Mouse (Mus musculus): ENCODE measurements around the gene A830031A19Rik. TPM values are rescaled to one million over a fixed set of nuclear protein-coding genes. Genes with fewer than 3 reads are reported as not detected.

The A830031A19Rik gene
- polyA plus RNA-seq, 1 experiment from 2014 or later = not detected

- H3K4me1 ChIP-seq (replicated peaks) = peaks cover 8% of the 10 kb centered on the region; the same call in 1 of the 2 replicates
- no peak overlapping the region for H3K9ac ChIP-seq
- H3K9me3 ChIP-seq = no peaks in the 10 kb centered on the region
- no peak overlapping the region for H3K4me2 ChIP-seq
- H3K36me3 ChIP-seq = no peaks in the 10 kb centered on the region
- no peak overlapping the region for H3K27ac ChIP-seq (replicated peaks)
- WGBS = 89% methylated on average over 1 of the region's 1 CpGs
- H3K4me3 ChIP-seq = no peak overlapping the region
- ATAC-seq (ENCODE audit: low read depth) = no peak
- no peaks in the 10 kb centered on the region for H3K27me3 ChIP-seq
Measured at GRCm38 (mm10) chr11:24020760-24021159, 54.1 kb downstream of the A830031A19Rik start.

DNA sequence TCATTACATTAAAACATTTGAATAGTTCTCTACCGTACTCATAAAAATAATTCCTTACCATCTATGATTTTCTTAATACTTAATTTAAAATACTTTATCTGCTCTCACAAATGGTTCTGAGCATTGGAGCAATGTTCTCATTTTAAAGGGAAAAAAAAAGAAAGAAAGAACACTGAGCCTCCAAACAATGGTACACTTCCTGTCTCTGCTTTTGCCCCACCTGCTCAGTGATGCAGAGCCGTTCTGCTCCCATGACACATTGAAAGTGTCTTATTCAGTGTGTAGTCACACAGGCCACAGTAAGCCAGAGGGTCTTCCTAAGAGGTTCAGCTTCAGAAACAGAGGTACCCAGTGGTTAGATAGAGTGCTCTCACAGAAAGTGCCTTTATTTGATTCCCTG, 56.1 kb downstream of the A830031A19Rik start:
- H3K27ac ChIP-seq (replicated peaks) = no peak overlapping the region
- H3K9ac ChIP-seq = no peak overlapping the region
- 81% methylated on average over 2 of the region's 2 CpGs for WGBS
- H3K4me1 ChIP-seq (replicated peaks) = peaks cover 19% of the 10 kb centered on the region
- ATAC-seq (ENCODE audit: low read depth) = no peak
- no peak overlapping the region for H3K4me3 ChIP-seq
- no peaks in the 10 kb centered on the region for H3K27me3 ChIP-seq
- H3K36me3 ChIP-seq = no peaks in the 10 kb centered on the region
- no peaks in the 10 kb centered on the region for H3K9me3 ChIP-seq
- no peak overlapping the region for H3K4me2 ChIP-seq

DNA sequence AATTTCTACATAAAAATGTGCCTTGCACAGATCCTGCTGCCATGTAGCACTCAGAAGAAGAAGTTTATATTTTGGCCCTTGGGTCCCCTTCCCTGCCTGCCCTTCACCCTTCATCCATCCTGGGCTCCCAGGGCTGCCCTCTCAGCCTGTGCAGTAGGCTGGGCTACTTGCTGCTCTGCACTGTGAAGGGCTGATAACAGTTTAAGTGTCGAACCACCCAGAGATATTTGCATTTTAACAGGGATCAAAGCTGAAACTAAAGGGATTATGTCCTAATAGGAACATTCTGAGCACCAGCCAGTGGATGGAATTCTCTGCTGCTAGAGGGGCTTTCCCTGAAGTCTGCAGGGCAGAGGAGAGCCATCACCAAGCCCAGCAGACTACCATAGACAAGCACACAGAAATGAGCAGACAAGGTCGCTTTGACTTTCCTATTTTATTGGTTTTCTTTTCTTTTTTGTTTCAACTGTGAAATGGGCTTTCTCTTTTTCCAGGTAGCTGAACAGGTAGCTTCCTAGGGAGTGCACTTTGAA, 58.1 kb downstream of the A830031A19Rik start:
- Histone ChIP-seq H3K4me2 (no peak overlapping the region), H3K9ac (no peak overlapping the region), H3K4me1 (replicated peaks) (peaks cover 19% of the 10 kb centered on the region), H3K27ac (replicated peaks) (no peak overlapping the region), H3K4me3 (no peak overlapping the region), H3K27me3 (no peaks in the 10 kb centered on the region), H3K36me3 (no peaks in the 10 kb centered on the region), H3K9me3 (no peaks in the 10 kb centered on the region)
- WGBS = 32% methylated on average over 2 of the region's 2 CpGs
- ATAC-seq (ENCODE audit: low read depth) = no peak

GRCm38 (mm10) chr11:24016049-24016448, 58.8 kb downstream of the A830031A19Rik start:
- ATAC-seq (ENCODE audit: low read depth) = 0 out of 2 replicates have a peak, but pooled peaks have one; percentile 55
- WGBS = 38% methylated on average over 3 of the region's 3 CpGs
- Histone ChIP-seq H3K27ac (replicated peaks) (no peak overlapping the region), H3K4me1 (replicated peaks) (peaks cover 19% of the 10 kb centered on the region), H3K27me3 (no peaks in the 10 kb centered on the region), H3K36me3 (no peaks in the 10 kb centered on the region), H3K4me2 (no peak overlapping the region), H3K9me3 (no peaks in the 10 kb centered on the region), H3K4me3 (no peak overlapping the region), H3K9ac (no peak overlapping the region)

- no peaks in the 10 kb centered on the region for H3K36me3 ChIP-seq
- no peak overlapping the region for H3K4me3 ChIP-seq
- ATAC-seq (ENCODE audit: low read depth) = peak; percentile 45; the same call in 1 of the 2 replicates
- H3K27ac ChIP-seq (replicated peaks) = no peak overlapping the region
- no peaks in the 10 kb centered on the region for H3K27me3 ChIP-seq
- 68% methylated on average over 5 of the region's 5 CpGs for WGBS
- no peaks in the 10 kb centered on the region for H3K9me3 ChIP-seq
- H3K4me2 ChIP-seq = no peak overlapping the region
- H3K9ac ChIP-seq = no peak overlapping the region
- peaks cover 19% of the 10 kb centered on the region for H3K4me1 ChIP-seq (replicated peaks)
Measured at GRCm38 (mm10) chr11:24014642-24015041, 60.2 kb downstream of the A830031A19Rik start.

GRCm38 (mm10) chr11:24012301-24012700, 62.6 kb downstream of the A830031A19Rik start:
- Histone ChIP-seq H3K27ac (replicated peaks) (no peak overlapping the region), H3K36me3 (no peaks in the 10 kb centered on the region), H3K9me3 (no peaks in the 10 kb centered on the region), H3K9ac (no peak overlapping the region), H3K27me3 (no peaks in the 10 kb centered on the region), H3K4me3 (no peak overlapping the region), H3K4me2 (no peak overlapping the region), H3K4me1 (replicated peaks) (peaks cover 19% of the 10 kb centered on the region)
- 91% methylated on average over 1 of the region's 1 CpGs for WGBS
- ATAC-seq (ENCODE audit: low read depth) = no peak

DNA sequence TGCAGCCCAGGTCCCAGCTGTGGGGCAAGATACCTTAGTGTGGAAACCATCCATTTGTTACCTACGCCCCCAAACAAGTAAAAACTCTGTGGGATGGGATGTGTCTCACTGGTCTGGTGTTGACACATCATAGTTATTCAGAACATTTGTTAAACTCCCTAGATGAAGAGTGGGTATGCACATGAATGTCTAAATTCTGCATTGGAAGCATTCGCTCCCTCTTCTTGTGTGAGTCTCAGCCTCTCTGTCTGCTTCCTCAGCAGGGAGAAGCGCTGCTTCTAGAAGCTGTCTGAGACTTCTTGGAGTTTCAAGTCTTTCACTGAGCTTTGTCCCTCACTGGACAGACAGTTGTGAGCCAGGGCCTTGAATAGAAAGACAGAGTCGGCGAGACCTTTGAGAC, 65.9 kb downstream of the A830031A19Rik start:
- Histone ChIP-seq H3K27ac (replicated peaks) (no peak overlapping the region), H3K4me2 (no peak overlapping the region), H3K9me3 (no peaks in the 10 kb centered on the region), H3K4me3 (no peak overlapping the region), H3K36me3 (no peaks in the 10 kb centered on the region), H3K4me1 (replicated peaks) (no peaks in the 10 kb centered on the region), H3K27me3 (no peaks in the 10 kb centered on the region), H3K9ac (no peak overlapping the region)
- no peak for ATAC-seq (ENCODE audit: low read depth)
- WGBS = 93% methylated on average over 5 of the region's 5 CpGs

- H3K36me3 ChIP-seq = no peaks in the 10 kb centered on the region
- H3K4me3 ChIP-seq = no peak overlapping the region
- H3K9ac ChIP-seq = no peak overlapping the region
- H3K9me3 ChIP-seq = no peaks in the 10 kb centered on the region
- 42% methylated on average over 5 of the region's 5 CpGs for WGBS
- no peaks in the 10 kb centered on the region for H3K4me1 ChIP-seq (replicated peaks)
- no peak for ATAC-seq (ENCODE audit: low read depth)
- H3K4me2 ChIP-seq = no peak overlapping the region
- no peaks in the 10 kb centered on the region for H3K27me3 ChIP-seq
- no peak overlapping the region for H3K27ac ChIP-seq (replicated peaks)
Measured at GRCm38 (mm10) chr11:24008244-24008643, 66.6 kb downstream of the A830031A19Rik start.

DNA sequence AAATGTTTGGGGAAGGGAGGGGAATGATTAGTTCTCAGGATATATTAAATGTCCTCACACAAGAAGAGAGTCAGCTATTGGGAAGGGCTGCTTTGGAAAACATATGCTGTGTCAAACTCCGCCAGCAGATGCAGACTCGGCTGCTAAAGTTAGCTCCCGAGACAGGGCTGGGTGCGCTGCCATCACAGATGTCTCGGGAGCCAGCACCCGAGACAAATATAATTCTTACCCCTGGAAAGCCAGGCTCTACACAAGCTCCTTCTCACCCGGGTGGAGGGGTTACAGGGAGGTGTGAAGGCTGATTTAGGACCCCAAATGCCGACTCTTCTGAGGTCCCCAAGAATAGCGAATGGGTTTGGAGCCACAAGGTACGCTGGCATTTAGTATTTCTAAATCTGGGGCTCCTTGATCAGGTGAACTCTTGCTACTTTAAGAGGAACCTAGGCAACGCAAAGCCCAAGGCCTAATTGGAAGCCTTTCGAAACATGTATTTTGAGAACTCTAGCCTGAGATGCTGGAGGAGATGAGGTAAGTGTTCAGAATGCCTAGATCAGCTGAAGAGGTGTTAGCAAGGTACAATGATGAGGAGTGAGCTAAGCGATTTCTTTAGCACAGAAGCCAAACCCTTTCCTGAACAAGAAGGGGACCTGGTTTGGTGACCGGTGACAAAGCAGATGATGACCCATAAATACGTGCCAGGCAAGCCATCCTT, 69.3 kb downstream of the A830031A19Rik start:
- no peak overlapping the region for H3K9ac ChIP-seq
- H3K4me1 ChIP-seq (replicated peaks) = no peaks in the 10 kb centered on the region
- no peaks in the 10 kb centered on the region for H3K9me3 ChIP-seq
- WGBS = 84% methylated on average over 15 of the region's 15 CpGs
- no peak overlapping the region for H3K4me3 ChIP-seq
- H3K27me3 ChIP-seq = no peaks in the 10 kb centered on the region
- no peak overlapping the region for H3K4me2 ChIP-seq
- H3K27ac ChIP-seq (replicated peaks) = no peak overlapping the region
- ATAC-seq (ENCODE audit: low read depth) = no peak
- H3K36me3 ChIP-seq = no peaks in the 10 kb centered on the region

DNA sequence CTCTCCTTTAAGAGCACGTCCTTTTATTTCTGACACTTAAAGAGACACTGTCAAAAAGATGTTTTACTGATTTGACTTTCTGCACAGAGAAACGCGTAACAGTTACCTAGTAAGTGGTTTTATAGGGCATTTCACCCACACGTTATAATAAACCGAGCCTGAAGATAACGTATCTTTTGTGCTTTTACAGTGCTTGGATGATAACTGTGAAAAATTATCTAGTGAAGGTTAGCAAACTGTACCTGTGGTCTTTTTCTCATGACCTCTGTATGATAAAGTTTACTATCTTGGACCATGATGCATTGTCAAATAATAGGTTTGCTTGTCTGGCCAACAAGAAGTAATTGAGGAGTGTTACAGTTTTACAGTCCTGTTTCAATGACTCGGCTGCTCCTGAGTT, 74.2 kb downstream of the A830031A19Rik start:
- H3K4me2 ChIP-seq = no peak overlapping the region
- ATAC-seq (ENCODE audit: low read depth) = no peak
- no peaks in the 10 kb centered on the region for H3K9me3 ChIP-seq
- H3K27me3 ChIP-seq = no peaks in the 10 kb centered on the region
- H3K4me3 ChIP-seq = no peak overlapping the region
- no peak overlapping the region for H3K27ac ChIP-seq (replicated peaks)
- no peak overlapping the region for H3K9ac ChIP-seq
- no peaks in the 10 kb centered on the region for H3K36me3 ChIP-seq
- H3K4me1 ChIP-seq (replicated peaks) = no peaks in the 10 kb centered on the region
- WGBS = 78% methylated on average over 7 of the region's 7 CpGs

All from neural tube, embryonic 13.5 days (tissue).